Mouse (Mus musculus) mouse embryonic stem cell (cell line): Measurements from ENCODE around the gene Taf1c.

Source experiments
- in situ Hi-C, 2 experiments: fragments of 300-500 bp; cut with MboI; formaldehyde crosslinking; loops; 1 replicate in 1 of 2; 3 replicates in 1 of 2; pipeline ENCODE4 v1.14.3; 2019 to 2020; ENCODE audit warnings: low sequenced_read_pairs in 2 of 2, low pct_unique_long_range_greater_than_20kb in 1 of 2, mixed read lengths in 1 of 2; ENCODE audit not compliant: unreplicated experiment in 1 of 2

The Taf1c gene

GRCm38 (mm10) chr8:119627199-119627598 lies 22.2 kb upstream of the Taf1c start:
- in situ Hi-C loops = no loop called here

GRCm38 (mm10) chr8:119625788-119626187 lies 20.8 kb upstream of the Taf1c start:
- in situ Hi-C loops = no loop called here

GRCm38 (mm10) chr8:119624916-119625315 lies 19.9 kb upstream of the Taf1c start:
- in situ Hi-C loops = no loop called here

- in situ Hi-C loops = no loop called here
Observed at GRCm38 (mm10) chr8:119623744-119624143, 18.7 kb upstream of the Taf1c start.

GRCm38 (mm10) chr8:119623061-119623460 lies 18.0 kb upstream of the Taf1c start:
- in situ Hi-C loops = no loop called here

GRCm38 (mm10) chr8:119622555-119622954 lies 17.5 kb upstream of the Taf1c start:
- in situ Hi-C loops = no loop called here

GRCm38 (mm10) chr8:119620848-119621465 lies 15.9 kb upstream of the Taf1c start:
- in situ Hi-C loops = no loop called here

- in situ Hi-C loops = no loop called here
Observed at GRCm38 (mm10) chr8:119620116-119620840, 15.3 kb upstream of the Taf1c start.

- in situ Hi-C loops = no loop called here
Observed at GRCm38 (mm10) chr8:119618887-119619286, 13.9 kb upstream of the Taf1c start.

- in situ Hi-C loops = no loop called here
Observed at GRCm38 (mm10) chr8:119617586-119617985, 12.6 kb upstream of the Taf1c start.

- in situ Hi-C loops = no loop called here
Observed at GRCm38 (mm10) chr8:119616811-119617210, 11.8 kb upstream of the Taf1c start.

GRCm38 (mm10) chr8:119616358-119616757 lies 11.3 kb upstream of the Taf1c start:
- in situ Hi-C loops = no loop called here

- in situ Hi-C loops = no loop called here
Observed at GRCm38 (mm10) chr8:119615096-119615495, 10.1 kb upstream of the Taf1c start.

GRCm38 (mm10) chr8:119612471-119612870 lies 7.4 kb upstream of the Taf1c start, which contains the start of gene Adad2:
Gene Adad2, plus strand, starts transcription at chr8:119612747.
- in situ Hi-C loops = no loop called here

- in situ Hi-C loops = loop anchor here in 1 of 2 experiments (5.0 to 10.0 kb wide), 2 partner anchors 161 to 194 kb away; partner anchors contain the start of gene Necab2
Observed at GRCm38 (mm10) chr8:119606224-119606623, 1.2 kb upstream of the Taf1c start.

- in situ Hi-C loops = loop anchor here in 1 of 2 experiments (10.0 kb wide), 1 partner anchor 160 kb away; the partner anchor contains the start of gene Necab2
Observed at GRCm38 (mm10) chr8:119604398-119604803, 621 bp downstream of the Taf1c start.

GRCm38 (mm10) chr8:119603771-119604170 lies 1.3 kb downstream of the Taf1c start:
- in situ Hi-C loops = loop anchor here in 1 of 2 experiments (10.0 kb wide), 1 partner anchor 159 kb away; the partner anchor contains the start of gene Necab2

- in situ Hi-C loops = no loop called here
Observed at GRCm38 (mm10) chr8:119591456-119591855, 13.6 kb downstream of the Taf1c start.

GRCm38 (mm10) chr8:119590348-119590747 lies 14.7 kb downstream of the Taf1c start:
- in situ Hi-C loops = no loop called here

- in situ Hi-C loops = no loop called here
Observed at GRCm38 (mm10) chr8:119588844-119589243, 16.2 kb downstream of the Taf1c start.
